Mouse (Mus musculus) liver, embryonic 15.5 days (tissue): ENCODE measurements around the gene Sh3glb1. TPM values are rescaled to one million over a fixed set of nuclear protein-coding genes. Genes with fewer than 3 reads are reported as not detected.
A peak's percentile ranks its signal among the peaks of the same experiment; 100 is the strongest.

Source experiments
- ATAC-seq: fragments of 200-750 bp; cut with Nextera tagmentation; 2 replicates; pipeline ENCODE4 v1.8.0; 2017; ENCODE audit warnings: moderate number of reproducible peaks, mild to moderate bottlenecking, moderate library complexity; ENCODE audit not compliant: insufficient read depth
- H3K27ac ChIP-seq: fragments of 300-500 bp; sonication (generic); replicated peaks from 2 replicates; pipeline ENCODE4 v1.5.1; 2015; ENCODE audit warnings: mild to moderate bottlenecking, inconsistent platforms
- H3K27me3 ChIP-seq: fragments of 300-500 bp; sonication (generic); 2 replicates; pipeline ENCODE4 v1.6.1; 2015; ENCODE audit warnings: mild to moderate bottlenecking, inconsistent platforms
- H3K36me3 ChIP-seq: fragments of 300-500 bp; sonication (generic); replicated peaks from 2 replicates; pipeline ENCODE4 v1.6.1; 2015; ENCODE audit warnings: moderate library complexity, mild to moderate bottlenecking, inconsistent platforms
- H3K4me1 ChIP-seq: fragments of 300-500 bp; sonication (generic); replicated peaks from 2 replicates; pipeline ENCODE4 v1.6.1; 2015; ENCODE audit warnings: inconsistent platforms
- H3K4me2 ChIP-seq: fragments of 300-500 bp; sonication (generic); 2 replicates; pipeline ENCODE4 v1.6.1; 2015; ENCODE audit warnings: moderate library complexity, mild to moderate bottlenecking, inconsistent platforms
- H3K4me3 ChIP-seq: fragments of 300-500 bp; sonication (generic); replicated peaks from 2 replicates; pipeline ENCODE4 v1.5.1; 2015; ENCODE audit warnings: mild to moderate bottlenecking, inconsistent platforms
- H3K9ac ChIP-seq: fragments of 300-500 bp; sonication (generic); 2 replicates; pipeline ENCODE4 v1.6.1; 2015; ENCODE audit warnings: moderate library complexity, mild to moderate bottlenecking, inconsistent platforms
- H3K9me3 ChIP-seq: fragments of 300-500 bp; sonication (generic); replicated peaks from 2 replicates; pipeline ENCODE4 v1.6.1; 2016; ENCODE audit warnings: inconsistent platforms
- WGBS: fragments of 180-500 bp; shearing (Covaris S2); methylation state at CpG from one replicate; pipeline ENCODE4 v1.1.7; 2015; ENCODE audit warnings: mixed read lengths; ENCODE audit not compliant: insufficient replicate concordance; 5-methylcytosine and 5-hydroxymethylcytosine counted together
- polyA plus RNA-seq: library from polyadenylated mRNA; unstranded; fragments of >200 nt; fragmentation: Nextera tagmentation; extraction: Ambion mirVana; gene quantifications from 2 replicates; pipeline ENCODE4 v1.2.1, GENCODE M21; 2015

Gene Sh3glb1
- polyA plus RNA-seq, 1 experiment from 2014 or later, result 86.7 TPM

- Histone ChIP-seq H3K4me2 (peak overlapping the region; percentile 29), H3K27me3 (no peaks in the 10 kb centered on the region), H3K9me3 (no peaks in the 10 kb centered on the region), H3K4me1 (peaks cover 33% of the 10 kb centered on the region), H3K27ac (peak overlapping the region; percentile 66), H3K36me3 (peaks cover 74% of the 10 kb centered on the region), H3K4me3 (no peak overlapping the region), H3K9ac (no peak overlapping the region)
- 21% methylated on average over 11 of the region's 11 CpGs for WGBS
- ATAC-seq, result peak; percentile 95
These were observed 30.9 kb downstream of the Sh3glb1 start for GRCm38 (mm10) chr3:144689236-144689635.

GRCm38 (mm10) chr3:144688284-144688683 lies 31.9 kb downstream of the Sh3glb1 start:
- Histone ChIP-seq H3K27ac (peak overlapping the region; percentile 7; the same call in 1 of the 2 replicates), H3K36me3 (peaks cover 67% of the 10 kb centered on the region), H3K9ac (no peak overlapping the region), H3K9me3 (no peaks in the 10 kb centered on the region), H3K27me3 (no peaks in the 10 kb centered on the region), H3K4me3 (no peak overlapping the region), H3K4me1 (peaks cover 42% of the 10 kb centered on the region), H3K4me2 (no peak overlapping the region)
- ATAC-seq, result no peak
- 84% methylated on average over 8 of the region's 8 CpGs for WGBS

- 0 out of 2 replicates have a peak overlapping the region, but pooled peaks have one; percentile 45 for H3K27ac ChIP-seq
- peaks cover 49% of the 10 kb centered on the region for H3K4me1 ChIP-seq
- no peak for ATAC-seq
- no peak overlapping the region for H3K9ac ChIP-seq
- no peaks in the 10 kb centered on the region for H3K27me3 ChIP-seq
- no peak overlapping the region for H3K4me3 ChIP-seq
- 85% methylated on average over 9 of the region's 9 CpGs for WGBS
- H3K9me3 ChIP-seq, result no peaks in the 10 kb centered on the region
- H3K4me2 ChIP-seq, result no peak overlapping the region
- H3K36me3 ChIP-seq, result peaks cover 60% of the 10 kb centered on the region
These were observed 32.5 kb downstream of the Sh3glb1 start for GRCm38 (mm10) chr3:144687618-144688017.

GRCm38 (mm10) chr3:144686146-144686545 lies 34.0 kb downstream of the Sh3glb1 start:
- H3K27me3 ChIP-seq, result no peaks in the 10 kb centered on the region
- H3K4me3 ChIP-seq, result no peak overlapping the region
- no peak overlapping the region for H3K9ac ChIP-seq
- H3K36me3 ChIP-seq, result peaks cover 52% of the 10 kb centered on the region
- no peaks in the 10 kb centered on the region for H3K9me3 ChIP-seq
- H3K4me2 ChIP-seq, result no peak overlapping the region
- WGBS, result 76% methylated on average over 5 of the region's 5 CpGs
- 0 out of 2 replicates have a peak overlapping the region, but pooled peaks have one; percentile 39 for H3K27ac ChIP-seq
- peaks cover 63% of the 10 kb centered on the region for H3K4me1 ChIP-seq
- no peak for ATAC-seq

- 0 out of 2 replicates have a peak overlapping the region, but pooled peaks have one; percentile 6 for H3K4me3 ChIP-seq
- H3K27me3 ChIP-seq, result no peaks in the 10 kb centered on the region
- H3K36me3 ChIP-seq, result peaks cover 32% of the 10 kb centered on the region
- peaks cover 68% of the 10 kb centered on the region for H3K4me1 ChIP-seq
- H3K9ac ChIP-seq, result peak overlapping the region; percentile 37; the same call in 1 of the 2 replicates
- WGBS, result 36% methylated on average over 12 of the region's 12 CpGs
- H3K9me3 ChIP-seq, result no peaks in the 10 kb centered on the region
- peak; percentile 88 for ATAC-seq
- peak overlapping the region; percentile 92 for H3K27ac ChIP-seq
- H3K4me2 ChIP-seq, result peak overlapping the region; percentile 50
These were observed 36.9 kb downstream of the Sh3glb1 start for GRCm38 (mm10) chr3:144683136-144683814.

- H3K4me1 ChIP-seq, result peaks cover 77% of the 10 kb centered on the region
- no peak overlapping the region for H3K4me3 ChIP-seq
- no peak overlapping the region for H3K4me2 ChIP-seq
- peak; percentile 16; the same call in 1 of the 2 replicates for ATAC-seq
- H3K36me3 ChIP-seq, result peaks cover 21% of the 10 kb centered on the region
- no peaks in the 10 kb centered on the region for H3K9me3 ChIP-seq
- no peak overlapping the region for H3K9ac ChIP-seq
- WGBS, result 39% methylated on average over 5 of the region's 5 CpGs
- peak overlapping the region; percentile 92 for H3K27ac ChIP-seq
- H3K27me3 ChIP-seq, result no peaks in the 10 kb centered on the region
These were observed 38.6 kb downstream of the Sh3glb1 start for GRCm38 (mm10) chr3:144681542-144681941.

- 71% methylated on average over 8 of the region's 8 CpGs for WGBS
- Histone ChIP-seq H3K4me2 (no peak overlapping the region), H3K27ac (peak overlapping the region; percentile 39; the same call in 1 of the 2 replicates), H3K4me3 (no peak overlapping the region), H3K9me3 (no peaks in the 10 kb centered on the region), H3K9ac (no peak overlapping the region), H3K36me3 (peaks cover 7% of the 10 kb centered on the region; the same call in 1 of the 2 replicates), H3K27me3 (no peaks in the 10 kb centered on the region), H3K4me1 (peaks cover 85% of the 10 kb centered on the region)
- no peak for ATAC-seq
These were observed 40.4 kb downstream of the Sh3glb1 start for GRCm38 (mm10) chr3:144679701-144680159.

- H3K4me2 ChIP-seq, result no peak overlapping the region
- no peaks in the 10 kb centered on the region for H3K27me3 ChIP-seq
- H3K27ac ChIP-seq, result peak overlapping the region; percentile 39; the same call in 1 of the 2 replicates
- no peak for ATAC-seq
- peaks cover 84% of the 10 kb centered on the region for H3K4me1 ChIP-seq
- WGBS, result 35% methylated on average over 4 of the region's 4 CpGs
- no peaks in the 10 kb centered on the region for H3K9me3 ChIP-seq
- no peak overlapping the region for H3K9ac ChIP-seq
- 0 out of 2 replicates have a peak, but pooled peaks cover under 1% of the 10 kb centered on the region for H3K36me3 ChIP-seq
- H3K4me3 ChIP-seq, result no peak overlapping the region
These were observed 41.0 kb downstream of the Sh3glb1 start for GRCm38 (mm10) chr3:144679137-144679536.

GRCm38 (mm10) chr3:144677751-144678150 lies 42.4 kb downstream of the Sh3glb1 start:
- peaks cover 80% of the 10 kb centered on the region for H3K4me1 ChIP-seq
- H3K4me2 ChIP-seq, result no peak overlapping the region
- H3K9me3 ChIP-seq, result no peaks in the 10 kb centered on the region
- H3K27me3 ChIP-seq, result no peaks in the 10 kb centered on the region
- H3K4me3 ChIP-seq, result no peak overlapping the region
- no peak for ATAC-seq
- 79% methylated on average over 6 of the region's 6 CpGs for WGBS
- no peaks in the 10 kb centered on the region for H3K36me3 ChIP-seq
- H3K27ac ChIP-seq, result no peak overlapping the region
- H3K9ac ChIP-seq, result no peak overlapping the region

- 82% methylated on average over 9 of the region's 9 CpGs for whole genome bisulfite sequencing
- H3K27ac ChIP-seq, result 0 out of 2 replicates have a peak overlapping the region, but pooled peaks have one; percentile 3
- no peak overlapping the region for H3K4me2 ChIP-seq
- H3K9ac ChIP-seq, result no peak overlapping the region
- H3K36me3 ChIP-seq, result no peaks in the 10 kb centered on the region
- no peaks in the 10 kb centered on the region for H3K27me3 ChIP-seq
- H3K4me3 ChIP-seq, result no peak overlapping the region
- H3K9me3 ChIP-seq, result no peaks in the 10 kb centered on the region
- no peak for ATAC-seq
- H3K4me1 ChIP-seq, result peaks cover 79% of the 10 kb centered on the region
These were observed 43.9 kb downstream of the Sh3glb1 start for GRCm38 (mm10) chr3:144676249-144676648.

- H3K4me1 ChIP-seq, result peaks cover 84% of the 10 kb centered on the region
These were observed 48.1 kb downstream of the Sh3glb1 start for GRCm38 (mm10) chr3:144672016-144672415.

More at GRCm38 (mm10) chr3:144672016-144672415, 48.1 kb downstream of the Sh3glb1 start:
- H3K27me3 ChIP-seq, result no peaks in the 10 kb centered on the region
- H3K4me2 ChIP-seq, result peak overlapping the region; percentile 73
- peak overlapping the region; percentile 94 for H3K27ac ChIP-seq
- H3K36me3 ChIP-seq, result no peaks in the 10 kb centered on the region
- 40% methylated on average over 8 of the region's 8 CpGs for WGBS
- ATAC-seq, result no peak
- peak overlapping the region; percentile 36; the same call in 1 of the 2 replicates for H3K9ac ChIP-seq
- no peak overlapping the region for H3K4me3 ChIP-seq
- no peaks in the 10 kb centered on the region for H3K9me3 ChIP-seq
